Mouse (Mus musculus): ENCODE results near the gene Olfr1214. TPM values are rescaled to one million over a fixed set of nuclear protein-coding genes. Genes with fewer than 3 reads are reported as not detected.
"Not testable (repeated sequence)": the region's sequence is repeated elsewhere in the genome, so short reads cannot be mapped to it uniquely, and the experiment has no call there.

Gene Olfr1214
- total RNA-seq (2015; ENCODE audit: low replicate concordance) (not detected in 2 replicates), total RNA-seq (2017; ENCODE audit: low replicate concordance) (not detected in 2 replicates)

- no peak for ATAC-seq (replicated peaks; ENCODE audit: low FRiP score, poor library complexity, severe bottlenecking)
Observed at GRCm38 (mm10) chr2:88992553-88992952, at the start of gene Olfr1214. Gene Olfr1214 (minus strand): TSS chr2:88992653.

- no peak for ATAC-seq (replicated peaks; ENCODE audit: low FRiP score, poor library complexity, severe bottlenecking)
Observed at GRCm38 (mm10) chr2:89031965-89032364, 39.5 kb upstream of the Olfr1214 start, which contains the start of gene Olfr1217. Gene Olfr1217 (minus strand): TSS chr2:89032065.

GRCm38 (mm10) chr2:89021436-89021835, 29.0 kb upstream of the Olfr1214 start:
- not testable (repeated sequence) for ATAC-seq (replicated peaks; ENCODE audit: low FRiP score, poor library complexity, severe bottlenecking)

- ATAC-seq (replicated peaks; ENCODE audit: low FRiP score, poor library complexity, severe bottlenecking) = no peak
Observed at GRCm38 (mm10) chr2:89018240-89018639, 25.8 kb upstream of the Olfr1214 start, which contains the start of gene Olfr1216. Gene Olfr1216 (minus strand): TSS chr2:89018340.

GRCm38 (mm10) chr2:89006873-89007272, 14.4 kb upstream of the Olfr1214 start, which contains the start of gene Olfr1215:
Gene Olfr1215 (minus strand): TSS chr2:89006973.
- ATAC-seq (replicated peaks; ENCODE audit: low FRiP score, poor library complexity, severe bottlenecking) = no peak

GRCm38 (mm10) chr2:88980181-88980580, 12.3 kb downstream of the Olfr1214 start, which contains the start of gene Gm13762:
Gene Gm13762 (minus strand): TSS chr2:88980281.
- ATAC-seq (replicated peaks; ENCODE audit: low FRiP score, poor library complexity, severe bottlenecking) = no peak

GRCm38 (mm10) chr2:88953669-88954068, 38.8 kb downstream of the Olfr1214 start, which contains the start of gene Olfr1212:
Gene Olfr1212 (plus strand): TSS chr2:88953969.
- ATAC-seq (replicated peaks; ENCODE audit: low FRiP score, poor library complexity, severe bottlenecking) = no peak

GRCm38 (mm10) chr2:88938011-88938410, 54.4 kb downstream of the Olfr1214 start, which contains the start of gene Olfr1211:
Gene Olfr1211 (minus strand): TSS chr2:88938111.
- ATAC-seq (replicated peaks; ENCODE audit: low FRiP score, poor library complexity, severe bottlenecking) = no peak

Other genes starting within 250 kb of the Olfr1214 start
- not detected in 2 replicates for gene Olfr1198, start 241.3 kb downstream of the Olfr1214 start, total RNA-seq (2015; ENCODE audit: low replicate concordance)
- not detected in 2 replicates for gene Olfr1198, start 241.3 kb downstream of the Olfr1214 start, total RNA-seq (2017; ENCODE audit: low replicate concordance)
- not detected in 2 replicates for gene Olfr1199, start 232.2 kb downstream of the Olfr1214 start, total RNA-seq (2015; ENCODE audit: low replicate concordance)
- gene Olfr1199, start 232.2 kb downstream of the Olfr1214 start, total RNA-seq (2017; ENCODE audit: low replicate concordance) = not detected in 2 replicates
- gene Olfr1200, start 222.2 kb downstream of the Olfr1214 start, total RNA-seq (2015; ENCODE audit: low replicate concordance) = not detected in 2 replicates
- not detected in 2 replicates for gene Olfr1200, start 222.2 kb downstream of the Olfr1214 start, total RNA-seq (2017; ENCODE audit: low replicate concordance)
- not detected in 2 replicates for gene Olfr1201, start 199.6 kb downstream of the Olfr1214 start, total RNA-seq (2015; ENCODE audit: low replicate concordance)
- not detected in 2 replicates for gene Olfr1201, start 199.6 kb downstream of the Olfr1214 start, total RNA-seq (2017; ENCODE audit: low replicate concordance)
- not detected in 2 replicates for gene Olfr1202, start 178.2 kb downstream of the Olfr1214 start, total RNA-seq (2015; ENCODE audit: low replicate concordance)
- not detected in 2 replicates for gene Olfr1202, start 178.2 kb downstream of the Olfr1214 start, total RNA-seq (2017; ENCODE audit: low replicate concordance)
- gene Olfr1205, start 162.9 kb downstream of the Olfr1214 start, total RNA-seq (2015; ENCODE audit: low replicate concordance) = not detected in 2 replicates
- gene Olfr1205, start 162.9 kb downstream of the Olfr1214 start, total RNA-seq (2017; ENCODE audit: low replicate concordance) = not detected in 2 replicates
- not detected in 2 replicates for gene Olfr1204, start 143.4 kb downstream of the Olfr1214 start, total RNA-seq (2015; ENCODE audit: low replicate concordance)
- not detected in 2 replicates for gene Olfr1204, start 143.4 kb downstream of the Olfr1214 start, total RNA-seq (2017; ENCODE audit: low replicate concordance)
- not detected in 2 replicates for gene Olfr1206, start 129.4 kb downstream of the Olfr1214 start, total RNA-seq (2015; ENCODE audit: low replicate concordance)
- gene Olfr1206, start 129.4 kb downstream of the Olfr1214 start, total RNA-seq (2017; ENCODE audit: low replicate concordance) = not detected in 2 replicates
- not detected in 2 replicates for gene Olfr1208, start 90.3 kb downstream of the Olfr1214 start, total RNA-seq (2015; ENCODE audit: low replicate concordance)
- gene Olfr1208, start 90.3 kb downstream of the Olfr1214 start, total RNA-seq (2017; ENCODE audit: low replicate concordance) = not detected in 2 replicates
- gene Olfr1209, start 77.5 kb downstream of the Olfr1214 start, total RNA-seq (2015; ENCODE audit: low replicate concordance) = not detected in 2 replicates
- not detected in 2 replicates for gene Olfr1209, start 77.5 kb downstream of the Olfr1214 start, total RNA-seq (2017; ENCODE audit: low replicate concordance)
- not detected in 2 replicates for gene Olfr1211, start 54.5 kb downstream of the Olfr1214 start, total RNA-seq (2015; ENCODE audit: low replicate concordance)
- not detected in 2 replicates for gene Olfr1211, start 54.5 kb downstream of the Olfr1214 start, total RNA-seq (2017; ENCODE audit: low replicate concordance)
- not detected in 2 replicates for gene Olfr1212, start 38.7 kb downstream of the Olfr1214 start, total RNA-seq (2015; ENCODE audit: low replicate concordance)
- gene Olfr1212, start 38.7 kb downstream of the Olfr1214 start, total RNA-seq (2017; ENCODE audit: low replicate concordance) = not detected in 2 replicates
- not detected in 2 replicates for gene Gm13762, start 12.4 kb downstream of the Olfr1214 start, total RNA-seq (2015; ENCODE audit: low replicate concordance)
- not detected in 2 replicates for gene Gm13762, start 12.4 kb downstream of the Olfr1214 start, total RNA-seq (2017; ENCODE audit: low replicate concordance)
- not detected in 2 replicates for gene Olfr1215, start 14.3 kb upstream of the Olfr1214 start, total RNA-seq (2015; ENCODE audit: low replicate concordance)
- gene Olfr1215, start 14.3 kb upstream of the Olfr1214 start, total RNA-seq (2017; ENCODE audit: low replicate concordance) = not detected in 2 replicates
- gene Olfr1216, start 25.7 kb upstream of the Olfr1214 start, total RNA-seq (2015; ENCODE audit: low replicate concordance) = not detected in 2 replicates
- gene Olfr1216, start 25.7 kb upstream of the Olfr1214 start, total RNA-seq (2017; ENCODE audit: low replicate concordance) = not detected in 2 replicates
- gene Olfr1217, start 39.4 kb upstream of the Olfr1214 start, total RNA-seq (2015; ENCODE audit: low replicate concordance) = not detected in 2 replicates
- gene Olfr1217, start 39.4 kb upstream of the Olfr1214 start, total RNA-seq (2017; ENCODE audit: low replicate concordance) = not detected in 2 replicates
- not detected in 2 replicates for gene Olfr1218, start 68.5 kb upstream of the Olfr1214 start, total RNA-seq (2015; ENCODE audit: low replicate concordance)
- gene Olfr1218, start 68.5 kb upstream of the Olfr1214 start, total RNA-seq (2017; ENCODE audit: low replicate concordance) = not detected in 2 replicates
- gene Olfr1219, start 90.9 kb upstream of the Olfr1214 start, total RNA-seq (2015; ENCODE audit: low replicate concordance) = not detected in 2 replicates
- not detected in 2 replicates for gene Olfr1219, start 90.9 kb upstream of the Olfr1214 start, total RNA-seq (2017; ENCODE audit: low replicate concordance)
- not detected in 2 replicates for gene Olfr1220, start 114.2 kb upstream of the Olfr1214 start, total RNA-seq (2015; ENCODE audit: low replicate concordance)
- gene Olfr1220, start 114.2 kb upstream of the Olfr1214 start, total RNA-seq (2017; ENCODE audit: low replicate concordance) = not detected in 2 replicates
- gene Olfr1221, start 124.6 kb upstream of the Olfr1214 start, total RNA-seq (2015; ENCODE audit: low replicate concordance) = not detected in 2 replicates
- not detected in 2 replicates for gene Olfr1221, start 124.6 kb upstream of the Olfr1214 start, total RNA-seq (2017; ENCODE audit: low replicate concordance)
- not detected in 2 replicates for gene Olfr1222, start 140.4 kb upstream of the Olfr1214 start, total RNA-seq (2015; ENCODE audit: low replicate concordance)
- gene Olfr1222, start 140.4 kb upstream of the Olfr1214 start, total RNA-seq (2017; ENCODE audit: low replicate concordance) = not detected in 2 replicates
- gene Olfr1223, start 158.9 kb upstream of the Olfr1214 start, total RNA-seq (2015; ENCODE audit: low replicate concordance) = not detected in 2 replicates
- not detected in 2 replicates for gene Olfr1223, start 158.9 kb upstream of the Olfr1214 start, total RNA-seq (2017; ENCODE audit: low replicate concordance)
- not detected in 2 replicates for gene Olfr1224-ps1, start 171.4 kb upstream of the Olfr1214 start, total RNA-seq (2015; ENCODE audit: low replicate concordance)
- gene Olfr1224-ps1, start 171.4 kb upstream of the Olfr1214 start, total RNA-seq (2017; ENCODE audit: low replicate concordance) = not detected in 2 replicates
- gene Olfr1225, start 182.0 kb upstream of the Olfr1214 start, total RNA-seq (2015; ENCODE audit: low replicate concordance) = not detected in 2 replicates
- not detected in 2 replicates for gene Olfr1225, start 182.0 kb upstream of the Olfr1214 start, total RNA-seq (2017; ENCODE audit: low replicate concordance)
- not detected in 2 replicates for gene Olfr1226, start 207.4 kb upstream of the Olfr1214 start, total RNA-seq (2015; ENCODE audit: low replicate concordance)
- gene Olfr1226, start 207.4 kb upstream of the Olfr1214 start, total RNA-seq (2017; ENCODE audit: low replicate concordance) = not detected in 2 replicates

All from erythroid progenitor cell, adult 5-6 weeks (primary cell).